Mouse (Mus musculus) CH12.LX (cell line): ENCODE results near the gene Olfml2b. TPM values are rescaled to one million over a fixed set of nuclear protein-coding genes. Genes with fewer than 3 reads are reported as not detected.

ENCODE experiments used
- DNase-seq: peaks from one replicate; pipeline ENCODE4 v3.0.0-alpha.2; 2013; ENCODE audit errors: extremely low read depth
- H3K27ac ChIP-seq: 2 replicates; pipeline ENCODE4 v1.5.1; 2012; ENCODE audit warnings: low read depth, mild to moderate bottlenecking, control low read depth, moderate library complexity; ENCODE audit not compliant: insufficient read depth
- H3K27me3 ChIP-seq: replicated peaks from 2 replicates; pipeline ENCODE3; 2012; ENCODE audit warnings: inconsistent platforms
- H3K36me3 ChIP-seq, 2 experiments: replicated peaks in 1 of 2; 2 replicates each; pipeline versions ENCODE3 to v1.6.1; 2012; ENCODE audit warnings: inconsistent platforms in 1 of 2, low read length in 1 of 2, mild to moderate bottlenecking in 1 of 2, mixed read lengths in 1 of 2, moderate library complexity in 1 of 2; ENCODE audit not compliant: control insufficient read depth in 1 of 2, insufficient read depth in 1 of 2
- H3K4me1 ChIP-seq, 2 experiments: 2 replicates each; pipeline ENCODE4 v1.6.1; 2012; ENCODE audit warnings: inconsistent platforms in 1 of 2, moderate library complexity in 1 of 2; ENCODE audit not compliant: insufficient read depth in 2 of 2, control insufficient read depth in 1 of 2
- H3K4me2 ChIP-seq: 2 replicates; pipeline ENCODE4 v1.6.1; 2012; ENCODE audit warnings: low read depth, mild to moderate bottlenecking, control low read depth; ENCODE audit not compliant: poor library complexity, insufficient read depth, severe bottlenecking
- H3K4me3 ChIP-seq, 3 experiments: fragments of 150-350 bp in 1 of 3; sonication (generic) in 1 of 3; replicated peaks in 1 of 3; 2 replicates each; pipeline versions ENCODE3 to v1.5.1; 2011 to 2012; ENCODE audit warnings: low read depth in 2 of 3, low read length in 2 of 3, mild to moderate bottlenecking in 2 of 3, moderate library complexity in 2 of 3, control low read depth in 1 of 3, improper control_type of control experiment in 1 of 3, inconsistent platforms in 1 of 3, mixed read lengths in 1 of 3; ENCODE audit not compliant: poor library complexity in 1 of 3
- H3K79me2 ChIP-seq: replicated peaks from 2 replicates; pipeline ENCODE4 v1.6.1; 2012; ENCODE audit warnings: mild to moderate bottlenecking, moderate library complexity; ENCODE audit not compliant: control insufficient read depth, poor library complexity, insufficient read depth, severe bottlenecking; ENCODE audit errors: extremely low read depth
- H3K9ac ChIP-seq: 2 replicates; pipeline ENCODE4 v1.6.1; 2012; ENCODE audit warnings: low read depth, mild to moderate bottlenecking, control low read depth, moderate library complexity; ENCODE audit not compliant: insufficient read depth
- H3K9me3 ChIP-seq: replicated peaks from 2 replicates; pipeline ENCODE3; 2012; ENCODE audit warnings: low read length, inconsistent platforms, mixed read lengths
- CHD1 ChIP-seq: IDR thresholded peaks from 2 replicates; pipeline ENCODE4 v1.6.1; 2012; ENCODE audit warnings: low read depth, low read length, improper control_type of control experiment, inconsistent platforms
- CHD2 ChIP-seq: IDR thresholded peaks from 2 replicates; pipeline ENCODE4 v1.6.1; 2011; ENCODE audit warnings: low read length, improper control_type of control experiment
- ELF1 ChIP-seq: IDR thresholded peaks from 2 replicates; pipeline ENCODE4 v1.6.1; 2014; ENCODE audit warnings: low read depth, mild to moderate bottlenecking, inconsistent platforms, low read length, improper control_type of control experiment
- ETS1 ChIP-seq: conservative IDR thresholded peaks from 2 replicates; pipeline ENCODE4 v1.6.1; 2012; ENCODE audit warnings: low read depth, mild to moderate bottlenecking, inconsistent platforms, low read length, improper control_type of control experiment, moderate library complexity
- IRF4 ChIP-seq: IDR thresholded peaks from 2 replicates; pipeline ENCODE4 v1.6.1; 2014; ENCODE audit warnings: low read depth, mild to moderate bottlenecking, inconsistent platforms, low read length, improper control_type of control experiment
- KAT2A ChIP-seq: IDR thresholded peaks from 2 replicates; pipeline ENCODE4 v1.6.1; 2012; ENCODE audit warnings: low read length, improper control_type of control experiment, inconsistent platforms; ENCODE audit not compliant: insufficient replicate concordance
- MXI1 ChIP-seq: IDR thresholded peaks from 2 replicates; pipeline ENCODE4 v1.6.1; 2011; ENCODE audit warnings: mild to moderate bottlenecking, low read depth, low read length, improper control_type of control experiment
- POLR2AphosphoS2 ChIP-seq: IDR thresholded peaks from 2 replicates; pipeline ENCODE4 v1.6.1; 2011; ENCODE audit warnings: low read depth, low read length, improper control_type of control experiment
- RCOR1 ChIP-seq: conservative IDR thresholded peaks from 2 replicates; pipeline ENCODE4 v1.6.1; 2012; ENCODE audit warnings: low read depth, mild to moderate bottlenecking, inconsistent platforms, low read length, improper control_type of control experiment
- SMC3 ChIP-seq: IDR thresholded peaks from 2 replicates; pipeline ENCODE4 v1.6.1; 2011; ENCODE audit warnings: low read depth, low read length, improper control_type of control experiment
- USF2 ChIP-seq: conservative IDR thresholded peaks from 2 replicates; pipeline ENCODE4 v1.6.1; 2011; ENCODE audit warnings: low read depth, low read length, improper control_type of control experiment
- dilution Hi-C: fragments of 300-500 bp; cut with MboI; formaldehyde crosslinking; loops from 2 replicates; pipeline ENCODE4 v1.14.3; 2020; ENCODE audit warnings: low sequenced_read_pairs; ENCODE audit not compliant: extremely low pct_unique_long_range_greater_than_20kb, extremely low pct_ligation_motif_present
- in situ Hi-C: fragments of 300-500 bp; cut with MboI; formaldehyde crosslinking; loops from 3 replicates; pipeline ENCODE4 v1.14.3; 2019; ENCODE audit warnings: low sequenced_read_pairs, low pct_ligation_motif_present, low pct_unique_long_range_greater_than_20kb, mixed read lengths
- polyA plus RNA-seq: library from polyadenylated mRNA; unstranded; fragments of >175 nt; gene quantifications from 2 replicates; pipeline ENCODE4 v1.2.1, GENCODE M21; 2012; ENCODE audit warnings: low read depth; ENCODE audit not compliant: insufficient read length
- total RNA-seq, 2 experiments: library from RNA; depleted of rRNA; stranded (reverse); fragments of 300-350 nt in 1 of 2; fragments of >200 nt in 1 of 2; gene quantifications; 2 replicates each; pipeline ENCODE4 v1.2.3; 2012 to 2014

The Olfml2b gene
- total and polyA plus RNA-seq, 3 experiments: 0.34 to 1.0 (median 0.35) TPM

GRCm38 (mm10) chr1:170656518-170657227 is 12.3 kb downstream of the Olfml2b start:
- TF ChIP-seq KAT2A (no peak), POLR2AphosphoS2 (no peak), USF2 (no peak), ELF1 (no peak), CHD1 (no peak), MXI1 (no peak), CHD2 (no peak), ETS1 (no peak), RCOR1 (no peak)
- peaks cover 0 to 8% of the 10 kb centered on the region in 2 experiments; a peak in 2 of 4 replicates for H3K4me1 ChIP-seq
- no peaks in the 10 kb centered on the region for H3K9me3 ChIP-seq
- no peak overlapping the region for H3K9ac ChIP-seq
- DNase-seq: no peak
- dilution Hi-C loops: no loop called here
- no peaks in the 10 kb centered on the region for H3K36me3 ChIP-seq
- H3K4me2 ChIP-seq: no peak overlapping the region
- no peak overlapping the region for H3K27ac ChIP-seq
- no peaks in the 10 kb centered on the region for H3K79me2 ChIP-seq
- no peak overlapping the region for H3K4me3 ChIP-seq
- no peaks in the 10 kb centered on the region for H3K27me3 ChIP-seq
- in situ Hi-C loops: no loop called here

DNA sequence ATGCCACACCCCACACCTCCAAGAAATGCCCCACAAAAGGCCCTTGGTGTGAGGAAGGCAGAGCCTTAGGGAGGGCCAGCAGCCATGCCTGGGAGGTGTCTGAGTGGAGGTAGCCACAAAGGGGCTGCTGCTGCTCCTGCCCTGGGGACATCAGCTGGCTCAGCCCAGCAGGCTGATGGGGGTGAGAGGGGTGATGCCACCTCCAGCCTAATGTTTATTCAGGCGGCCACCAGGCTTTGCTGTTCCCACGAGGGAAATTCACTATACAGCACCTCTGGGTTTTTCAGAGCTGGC is 12.8 kb downstream of the Olfml2b start:
- Histone ChIP-seq H3K4me2 (no peak overlapping the region), H3K27me3 (no peaks in the 10 kb centered on the region), H3K4me3 (no peak overlapping the region), H3K9ac (no peak overlapping the region), H3K79me2 (no peaks in the 10 kb centered on the region), H3K9me3 (no peaks in the 10 kb centered on the region), H3K4me1 (peaks cover 0 to 5% of the 10 kb centered on the region in 2 experiments; a peak in 2 of 4 replicates), H3K36me3 (no peaks in the 10 kb centered on the region), H3K27ac (no peak overlapping the region)
- no peak for TF ChIP-seq SMC3
- TF ChIP-seq IRF4: no peak
- dilution Hi-C loops: no loop called here
- in situ Hi-C loops: no loop called here
- no peak for DNase-seq

- dilution Hi-C loops: no loop called here
- no peaks in the 10 kb centered on the region for H3K27me3 ChIP-seq
- H3K36me3 ChIP-seq: no peaks in the 10 kb centered on the region
- H3K9me3 ChIP-seq: no peaks in the 10 kb centered on the region
- H3K4me3 ChIP-seq: no peak overlapping the region
- H3K9ac ChIP-seq: no peak overlapping the region
- H3K4me1 ChIP-seq: no peaks in the 10 kb centered on the region
- no peak for TF ChIP-seq SMC3
- no peak for DNase-seq
- H3K79me2 ChIP-seq: no peaks in the 10 kb centered on the region
- in situ Hi-C loops: no loop called here
- H3K4me2 ChIP-seq: no peak overlapping the region
- H3K27ac ChIP-seq: no peak overlapping the region
Measured at GRCm38 (mm10) chr1:170657643-170658314, 13.4 kb downstream of the Olfml2b start.
